Mouse (Mus musculus) intestine, postnatal 0 days (tissue): Measurements from ENCODE around the gene Susd6. TPM values are rescaled to one million over a fixed set of nuclear protein-coding genes. Genes with fewer than 3 reads are reported as not detected.

Experiments
- ATAC-seq: fragments of 200-750 bp; cut with Nextera tagmentation; 2 replicates; pipeline ENCODE4 v1.8.0; 2017; ENCODE audit warnings: mild to moderate bottlenecking, moderate TSS enrichment, moderate library complexity
- H3K27ac ChIP-seq: fragments of 300-500 bp; sonication (generic); 2 replicates; pipeline ENCODE4 v1.5.1; 2014; ENCODE audit warnings: mild to moderate bottlenecking, low read depth, low read length, moderate library complexity
- H3K27me3 ChIP-seq: fragments of 300-500 bp; sonication (generic); replicated peaks from 2 replicates; pipeline ENCODE4 v1.6.1; 2014; ENCODE audit warnings: low read length, mixed read lengths; ENCODE audit not compliant: control insufficient read depth, insufficient read depth
- H3K36me3 ChIP-seq: fragments of 300-500 bp; sonication (generic); 2 replicates; pipeline ENCODE4 v1.6.1; 2014; ENCODE audit warnings: mild to moderate bottlenecking, moderate library complexity; ENCODE audit not compliant: control insufficient read depth, insufficient read depth
- H3K4me1 ChIP-seq: fragments of 300-500 bp; sonication (generic); replicated peaks from 2 replicates; pipeline ENCODE4 v1.6.1; 2014; ENCODE audit warnings: antibody characterized with exemption, low read length, mixed read lengths; ENCODE audit not compliant: control insufficient read depth, insufficient read depth
- H3K4me2 ChIP-seq: fragments of 300-500 bp; sonication (generic); replicated peaks from 2 replicates; pipeline ENCODE4 v1.6.1; 2014; ENCODE audit warnings: low read depth, mild to moderate bottlenecking, moderate library complexity
- H3K4me3 ChIP-seq: fragments of 300-500 bp; sonication (generic); 2 replicates; pipeline ENCODE4 v1.5.1; 2014; ENCODE audit warnings: low read depth, low read length
- H3K9ac ChIP-seq: fragments of 300-500 bp; sonication (generic); 2 replicates; pipeline ENCODE4 v1.6.1; 2014; ENCODE audit warnings: mild to moderate bottlenecking, low read depth, low read length
- H3K9me3 ChIP-seq: fragments of 300-500 bp; sonication (generic); 2 replicates; pipeline ENCODE4 v1.6.1; 2016; ENCODE audit warnings: mixed run types; ENCODE audit not compliant: control insufficient read depth
- CTCF ChIP-seq: sonication (generic); IDR thresholded peaks from 2 replicates; pipeline ENCODE4 v1.5.1; 2016; ENCODE audit warnings: low read depth, mild to moderate bottlenecking, control low read depth, antibody characterized with exemption, moderate library complexity
- WGBS: fragments of 180-500 bp; shearing (Covaris S2); extraction: QIAGEN DNeasy Blood & Tissue Kit; methylation state at CpG from one replicate; pipeline ENCODE4 v1.1.7; 2014; 5-methylcytosine and 5-hydroxymethylcytosine counted together
- polyA plus RNA-seq: library from polyadenylated mRNA; unstranded; fragments of >200 nt; fragmentation: Nextera tagmentation; extraction: Ambion mirVana; gene quantifications from 2 replicates; pipeline ENCODE4 v1.2.1, GENCODE M21; 2015

Susd6 gene
- polyA plus RNA-seq, 1 experiment from 2014 or later: 16.9 TPM

GRCm38 (mm10) chr12:80842609-80843008 is 52.3 kb downstream of the Susd6 start:
- Histone ChIP-seq H3K9ac (no peak overlapping the region), H3K36me3 (no peaks in the 10 kb centered on the region), H3K4me3 (no peak overlapping the region), H3K4me1 (peaks cover 26% of the 10 kb centered on the region), H3K4me2 (no peak overlapping the region), H3K27me3 (no peaks in the 10 kb centered on the region), H3K27ac (no peak overlapping the region), H3K9me3 (no peaks in the 10 kb centered on the region)
- WGBS: 97% methylated on average over 1 of the region's 1 CpGs
- ATAC-seq: no peak
- no peak for TF ChIP-seq CTCF

GRCm38 (mm10) chr12:80843236-80843635 is 52.9 kb downstream of the Susd6 start:
- peaks cover 24% of the 10 kb centered on the region for H3K4me1 ChIP-seq
- H3K9me3 ChIP-seq: no peaks in the 10 kb centered on the region
- no peak overlapping the region for H3K4me2 ChIP-seq
- H3K27ac ChIP-seq: no peak overlapping the region
- 27% methylated on average over 2 of the region's 2 CpGs for WGBS
- H3K27me3 ChIP-seq: no peaks in the 10 kb centered on the region
- H3K9ac ChIP-seq: no peak overlapping the region
- no peak overlapping the region for H3K4me3 ChIP-seq
- no peak for ATAC-seq
- TF ChIP-seq CTCF: no peak
- H3K36me3 ChIP-seq: no peaks in the 10 kb centered on the region

- H3K4me3 ChIP-seq: no peak overlapping the region
- peak overlapping the region; percentile 41; the same call in 1 of the 2 replicates for H3K27ac ChIP-seq
- no peak for TF ChIP-seq CTCF
- H3K36me3 ChIP-seq: no peaks in the 10 kb centered on the region
- no peaks in the 10 kb centered on the region for H3K27me3 ChIP-seq
- no peak overlapping the region for H3K9ac ChIP-seq
- WGBS: 37% methylated on average over 4 of the region's 4 CpGs
- H3K4me1 ChIP-seq: peaks cover 18% of the 10 kb centered on the region; the same call in 1 of the 2 replicates
- no peak overlapping the region for H3K4me2 ChIP-seq
- ATAC-seq: no peak
- H3K9me3 ChIP-seq: no peaks in the 10 kb centered on the region
Observed at GRCm38 (mm10) chr12:80843651-80844444, 53.5 kb downstream of the Susd6 start.

- H3K4me3 ChIP-seq: no peak overlapping the region
- no peak overlapping the region for H3K9ac ChIP-seq
- no peak overlapping the region for H3K4me2 ChIP-seq
- H3K4me1 ChIP-seq: peaks cover 14% of the 10 kb centered on the region; the same call in 1 of the 2 replicates
- 79% methylated on average over 1 of the region's 1 CpGs for WGBS
- H3K27me3 ChIP-seq: no peaks in the 10 kb centered on the region
- no peak for ATAC-seq
- no peaks in the 10 kb centered on the region for H3K36me3 ChIP-seq
- H3K27ac ChIP-seq: no peak overlapping the region
- H3K9me3 ChIP-seq: no peaks in the 10 kb centered on the region
- TF ChIP-seq CTCF: no peak
Observed at GRCm38 (mm10) chr12:80845901-80846300, 55.6 kb downstream of the Susd6 start.

- no peak for TF ChIP-seq CTCF
- H3K9ac ChIP-seq: no peak overlapping the region
- no peak overlapping the region for H3K4me3 ChIP-seq
- no peak for ATAC-seq
- no peak overlapping the region for H3K4me2 ChIP-seq
- H3K27ac ChIP-seq: no peak overlapping the region
- no peaks in the 10 kb centered on the region for H3K27me3 ChIP-seq
- H3K9me3 ChIP-seq: no peaks in the 10 kb centered on the region
- H3K4me1 ChIP-seq: peaks cover 14% of the 10 kb centered on the region; the same call in 1 of the 2 replicates
- no peaks in the 10 kb centered on the region for H3K36me3 ChIP-seq
- WGBS: 42% methylated on average over 1 of the region's 1 CpGs
Observed at GRCm38 (mm10) chr12:80846861-80847268, 56.6 kb downstream of the Susd6 start.

- ATAC-seq: no peak
- TF ChIP-seq CTCF: no peak
- no peak overlapping the region for H3K9ac ChIP-seq
- H3K9me3 ChIP-seq: no peaks in the 10 kb centered on the region
- no peak overlapping the region for H3K4me3 ChIP-seq
- peaks cover 3% of the 10 kb centered on the region; the same call in 1 of the 2 replicates for H3K36me3 ChIP-seq
- H3K27me3 ChIP-seq: no peaks in the 10 kb centered on the region
- H3K4me2 ChIP-seq: no peak overlapping the region
- peaks cover 6% of the 10 kb centered on the region; the same call in 1 of the 2 replicates for H3K4me1 ChIP-seq
- 67% methylated on average over 1 of the region's 1 CpGs for WGBS
- no peak overlapping the region for H3K27ac ChIP-seq
Observed at GRCm38 (mm10) chr12:80852001-80852400, 61.7 kb downstream of the Susd6 start.
